Mouse (Mus musculus): ENCODE data around the gene S100a3. TPM values are rescaled to one million over a fixed set of nuclear protein-coding genes. Genes with fewer than 3 reads are reported as not detected.
A peak's percentile ranks its signal among the peaks of the same experiment; 100 is the strongest.

Gene S100a3
- polyA plus RNA-seq (2012; ENCODE audit: insufficient read depth, insufficient read length, low replicate concordance, missing spikeins), result not detected in 2 replicates

DNA sequence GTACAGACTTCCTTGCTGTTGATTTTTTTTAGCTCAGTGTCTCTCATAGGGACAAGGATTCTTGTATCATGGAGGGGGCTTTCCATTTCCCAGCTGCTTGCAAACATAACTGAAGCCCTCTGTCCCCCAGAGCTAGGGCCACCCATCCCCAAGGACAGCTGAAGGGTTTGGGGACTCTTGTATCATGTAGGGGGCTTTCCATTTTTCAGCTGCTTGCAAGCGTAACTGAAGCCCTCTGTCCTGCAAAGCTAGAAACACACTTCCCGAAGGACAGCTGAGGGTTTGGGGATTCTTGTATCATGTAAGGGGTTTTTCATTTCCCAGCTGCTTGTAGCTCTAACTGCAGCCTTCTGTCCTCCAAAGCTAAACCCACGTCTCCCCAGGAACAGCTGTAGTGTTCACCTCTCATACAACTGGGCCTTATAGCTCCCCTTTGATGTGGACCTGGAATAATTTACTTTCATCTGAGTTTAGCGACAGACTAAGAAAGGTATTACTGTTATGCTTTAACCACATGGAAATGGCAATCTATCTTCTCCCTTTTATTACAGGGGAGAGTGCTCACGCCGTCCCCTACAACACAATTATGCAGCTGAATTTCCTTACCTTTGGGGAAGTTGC lies at the start of gene S100a3:
Gene S100a3 (plus strand): TSS at position 571 of the 621 bp plus-strand sequence.
- Histone ChIP-seq H3K4me1 (ENCODE audit: control insufficient read depth, insufficient read depth, low read length) (no peaks in the 10 kb centered on the region), H3K4me3 (ENCODE audit: insufficient read depth, low read depth, low read length) (no peak within 1 kb of the TSS), H3K27ac (ENCODE audit: insufficient read depth, low read depth, low read length) (no peak within 1 kb of the TSS)
- WGBS, result 89% methylated on average over 6 of the region's 6 CpGs
- TF ChIP-seq POLR2A (IDR thresholded peaks at IDR 0.05; ENCODE audit: insufficient read depth, low read depth, low read length) (no peak), CTCF (IDR thresholded peaks at IDR 0.05; ENCODE audit: insufficient read depth, low read depth, low read length) (no peak)

DNA sequence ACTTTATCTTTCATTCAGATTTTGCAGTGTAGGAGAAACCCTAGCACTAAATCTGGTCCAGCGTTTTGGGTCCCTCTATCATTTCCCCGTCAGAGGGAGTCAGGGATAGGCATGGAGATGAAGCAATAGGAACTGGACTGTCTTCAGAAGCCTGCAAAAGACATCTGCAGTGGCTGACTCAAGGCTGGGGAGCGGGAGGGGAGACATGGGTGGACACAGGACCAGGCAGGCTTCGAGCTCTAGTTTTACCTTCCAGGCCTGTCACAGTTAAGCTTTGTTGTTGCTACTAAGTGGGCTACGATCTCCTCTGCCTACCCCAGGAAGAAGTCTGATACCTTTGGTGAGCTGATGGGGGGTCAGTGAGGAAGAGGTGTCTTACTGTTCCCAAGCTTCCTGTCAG lies 48.1 kb upstream of the S100a3 start:
- 93% methylated on average over 5 of the region's 5 CpGs for WGBS
- TF ChIP-seq CTCF (IDR thresholded peaks at IDR 0.05; ENCODE audit: insufficient read depth, low read depth, low read length) (no peak), POLR2A (IDR thresholded peaks at IDR 0.05; ENCODE audit: insufficient read depth, low read depth, low read length) (no peak)
- Histone ChIP-seq H3K4me1 (ENCODE audit: control insufficient read depth, insufficient read depth, low read length) (peaks cover 17% of the 10 kb centered on the region), H3K27ac (ENCODE audit: insufficient read depth, low read depth, low read length) (no peak overlapping the region), H3K4me3 (ENCODE audit: insufficient read depth, low read depth, low read length) (no peak overlapping the region)

DNA sequence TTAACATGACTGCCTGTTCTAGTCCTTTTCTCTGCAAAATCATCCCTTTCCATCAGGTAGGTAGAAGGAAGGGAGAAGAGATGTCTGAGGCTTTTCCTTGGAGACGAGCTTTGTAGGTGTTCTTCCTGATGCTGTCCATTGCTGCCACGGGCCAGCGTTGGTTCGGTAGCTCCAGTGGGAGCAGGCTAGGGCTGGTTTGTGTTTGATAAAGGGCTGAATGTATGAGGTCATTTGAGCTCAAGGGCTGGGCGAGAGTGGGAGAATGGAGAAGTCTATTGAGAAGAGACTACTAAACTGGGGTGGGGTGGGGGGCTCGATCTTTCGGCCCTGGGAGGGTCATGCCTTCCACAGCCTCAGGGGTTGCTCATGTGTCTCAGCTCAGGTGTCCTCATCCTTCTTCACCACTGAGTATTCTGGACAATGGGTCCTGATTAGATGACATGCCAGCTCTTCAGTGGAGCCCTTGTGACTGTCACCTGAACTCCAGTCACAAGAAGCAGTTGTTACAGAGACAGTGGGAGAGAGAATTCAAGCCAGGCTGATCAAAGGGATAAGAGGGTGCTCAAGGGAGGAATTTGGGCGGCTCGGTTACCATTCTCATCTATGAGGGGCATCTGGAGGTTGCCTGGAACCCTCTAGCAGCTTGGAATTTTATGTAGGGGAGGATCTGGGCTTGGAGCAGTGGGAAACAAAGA lies 47.3 kb upstream of the S100a3 start:
- H3K4me1 ChIP-seq (ENCODE audit: control insufficient read depth, insufficient read depth, low read length), result peaks cover 15% of the 10 kb centered on the region
- TF ChIP-seq POLR2A (IDR thresholded peaks at IDR 0.05; ENCODE audit: insufficient read depth, low read depth, low read length) (no peak), CTCF (IDR thresholded peaks at IDR 0.05; ENCODE audit: insufficient read depth, low read depth, low read length) (no peak)
- no peak overlapping the region for H3K4me3 ChIP-seq (ENCODE audit: insufficient read depth, low read depth, low read length)
- WGBS, result 84% methylated on average over 9 of the region's 9 CpGs
- no peak overlapping the region for H3K27ac ChIP-seq (ENCODE audit: insufficient read depth, low read depth, low read length)

DNA sequence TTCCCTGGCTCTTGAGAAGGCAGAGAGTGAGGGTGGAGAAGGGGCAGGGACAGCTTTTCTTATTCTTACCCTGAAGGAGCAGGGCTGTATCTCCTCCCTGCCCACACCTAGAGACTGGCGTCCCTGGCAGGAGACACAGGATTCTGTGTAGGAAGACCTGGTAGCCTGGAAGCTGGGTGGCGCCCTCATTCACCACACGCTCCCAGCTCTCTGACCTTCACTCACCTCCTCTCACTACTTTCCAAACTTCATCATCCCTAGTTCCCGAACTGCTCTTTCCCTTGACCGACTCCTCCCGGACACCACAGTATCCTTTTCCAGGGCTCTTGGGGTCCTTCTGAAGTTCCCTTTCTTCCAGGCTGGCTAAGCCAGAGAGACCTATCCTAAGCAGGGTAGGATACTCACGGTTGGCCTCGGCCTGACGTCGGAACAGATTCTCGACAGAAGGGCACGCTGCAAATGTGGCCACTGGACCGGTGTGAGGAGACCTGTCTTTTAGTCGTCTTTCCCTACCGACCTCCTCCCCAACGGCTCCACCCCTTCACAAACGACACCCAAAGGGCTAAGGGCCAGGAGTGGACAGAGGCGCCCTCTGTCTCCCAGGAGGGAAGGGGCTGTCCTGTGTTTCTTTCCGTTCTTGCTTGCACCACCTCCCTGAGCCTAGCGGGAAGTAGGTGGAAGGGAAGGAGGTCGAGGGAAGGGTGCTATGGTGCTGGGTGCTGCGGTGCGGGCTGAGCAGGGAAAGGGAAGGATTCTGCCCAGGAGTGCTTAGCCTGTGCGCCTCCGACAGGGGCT lies 46.4 kb upstream of the S100a3 start, which contains the start of the genes S100a1 and S100a13:
Gene S100a1 (minus strand): TSS at position 597 of the 795 bp plus-strand sequence.
Gene S100a13 (plus strand): TSS at position 640 of the 795 bp plus-strand sequence.
- H3K4me3 ChIP-seq (ENCODE audit: insufficient read depth, low read depth, low read length), result peak within 1 kb of the TSS; percentile 40
- H3K4me1 ChIP-seq (ENCODE audit: control insufficient read depth, insufficient read depth, low read length), result peaks cover 15% of the 10 kb centered on the region
- WGBS, result 11% methylated on average over 25 of the region's 25 CpGs
- H3K27ac ChIP-seq (ENCODE audit: insufficient read depth, low read depth, low read length), result peak within 1 kb of the TSS; percentile 36; the same call in 1 of the 2 replicates
- TF ChIP-seq POLR2A (IDR thresholded peaks at IDR 0.05; ENCODE audit: insufficient read depth, low read depth, low read length) (no peak), CTCF (IDR thresholded peaks at IDR 0.05; ENCODE audit: insufficient read depth, low read depth, low read length) (no peak)

DNA sequence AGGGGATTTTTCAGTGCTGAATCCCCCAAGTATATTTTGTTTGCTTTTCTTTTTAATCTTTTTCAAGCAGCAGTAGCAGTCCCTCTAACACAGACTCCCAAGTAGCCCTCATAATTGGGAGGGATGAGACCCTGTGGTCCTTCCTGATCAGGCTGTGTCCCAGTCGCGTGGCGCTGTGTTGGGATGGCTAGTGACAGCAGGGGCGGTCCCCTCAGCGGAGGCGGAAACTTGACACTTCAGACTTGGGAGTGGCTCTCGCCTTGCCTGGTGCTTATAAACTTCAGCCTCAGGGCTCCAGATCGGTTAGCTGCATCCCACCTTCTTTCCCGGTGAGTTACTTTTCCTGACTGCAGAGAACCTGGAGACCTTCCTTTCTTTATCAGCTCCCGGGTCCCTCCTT lies 45.7 kb upstream of the S100a3 start:
- WGBS, result 3% methylated on average over 10 of the region's 10 CpGs
- peak overlapping the region; percentile 36; the same call in 1 of the 2 replicates for H3K27ac ChIP-seq (ENCODE audit: insufficient read depth, low read depth, low read length)
- peaks cover 15% of the 10 kb centered on the region for H3K4me1 ChIP-seq (ENCODE audit: control insufficient read depth, insufficient read depth, low read length)
- peak overlapping the region; percentile 40 for H3K4me3 ChIP-seq (ENCODE audit: insufficient read depth, low read depth, low read length)
- TF ChIP-seq CTCF (IDR thresholded peaks at IDR 0.05; ENCODE audit: insufficient read depth, low read depth, low read length) (no peak), POLR2A (IDR thresholded peaks at IDR 0.05; ENCODE audit: insufficient read depth, low read depth, low read length) (no peak)

DNA sequence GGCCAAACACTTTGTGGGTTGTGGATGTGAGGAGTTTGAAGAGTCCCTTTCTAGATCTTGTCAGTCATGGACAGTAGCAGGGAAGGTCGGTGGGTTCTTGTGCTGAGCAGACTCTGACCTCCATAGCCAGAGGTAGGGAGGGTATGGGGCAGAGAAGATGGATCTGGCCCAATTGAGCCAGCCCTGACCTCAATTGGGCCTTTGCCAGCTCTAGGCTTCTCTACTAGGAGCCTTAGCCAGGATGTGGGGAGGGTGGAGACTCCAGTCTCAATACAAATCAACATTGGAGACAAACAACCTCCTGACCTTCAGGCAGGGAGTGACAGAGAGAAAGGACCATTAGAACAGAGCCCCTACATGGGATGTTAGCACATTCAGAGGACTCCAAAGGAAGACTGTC lies 45.1 kb upstream of the S100a3 start:
- Histone ChIP-seq H3K27ac (ENCODE audit: insufficient read depth, low read depth, low read length) (peak overlapping the region; percentile 36; the same call in 1 of the 2 replicates), H3K4me1 (ENCODE audit: control insufficient read depth, insufficient read depth, low read length) (peaks cover 15% of the 10 kb centered on the region), H3K4me3 (ENCODE audit: insufficient read depth, low read depth, low read length) (peak overlapping the region; percentile 40)
- 36% methylated on average over 1 of the region's 1 CpGs for WGBS
- TF ChIP-seq CTCF (IDR thresholded peaks at IDR 0.05; ENCODE audit: insufficient read depth, low read depth, low read length) (no peak), POLR2A (IDR thresholded peaks at IDR 0.05; ENCODE audit: insufficient read depth, low read depth, low read length) (no peak)

DNA sequence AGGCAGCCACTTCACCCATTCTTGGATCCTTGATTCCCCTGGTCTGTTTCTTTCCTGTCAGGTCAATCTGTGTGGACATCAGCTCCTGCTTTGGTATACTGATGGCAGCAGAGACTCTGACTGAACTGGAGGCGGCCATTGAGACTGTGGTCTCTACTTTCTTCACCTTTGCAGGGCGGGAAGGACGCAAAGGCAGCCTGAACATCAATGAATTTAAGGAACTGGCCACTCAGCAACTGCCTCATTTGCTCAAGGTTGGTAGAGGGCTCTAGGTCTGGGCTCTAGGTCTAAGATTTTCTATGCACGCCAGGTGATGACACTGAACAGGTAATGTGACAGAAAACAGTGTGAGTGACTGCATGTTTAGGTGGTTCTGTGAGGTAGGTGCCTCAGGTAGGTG lies 44.6 kb upstream of the S100a3 start:
- Histone ChIP-seq H3K27ac (ENCODE audit: insufficient read depth, low read depth, low read length) (no peak overlapping the region), H3K4me3 (ENCODE audit: insufficient read depth, low read depth, low read length) (no peak overlapping the region), H3K4me1 (ENCODE audit: control insufficient read depth, insufficient read depth, low read length) (peaks cover 15% of the 10 kb centered on the region)
- no peak for TF ChIP-seq CTCF (IDR thresholded peaks at IDR 0.05; ENCODE audit: insufficient read depth, low read depth, low read length)
- TF ChIP-seq POLR2A (IDR thresholded peaks at IDR 0.05; ENCODE audit: insufficient read depth, low read depth, low read length), result no peak
- 95% methylated on average over 4 of the region's 4 CpGs for whole genome bisulfite sequencing

DNA sequence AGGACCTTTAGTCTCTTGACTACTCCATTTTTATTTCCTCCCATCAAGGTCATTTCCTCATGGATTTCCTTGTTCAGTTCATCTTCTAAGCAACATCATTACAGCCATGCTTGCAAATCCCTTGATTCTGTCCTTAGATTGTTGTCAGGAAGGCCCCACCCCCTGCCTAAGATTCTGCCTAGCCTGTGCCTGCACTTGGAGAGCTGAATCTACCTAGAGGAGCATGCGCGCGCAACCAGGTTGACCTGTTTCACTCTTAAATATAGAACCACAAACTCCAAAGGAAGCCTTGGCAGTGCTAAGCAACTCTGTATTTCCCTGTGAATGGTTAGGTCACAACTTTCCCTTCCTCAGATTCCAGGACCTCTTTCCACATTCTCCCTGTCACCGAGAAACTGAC lies 42.7 kb upstream of the S100a3 start:
- no peak for TF ChIP-seq POLR2A (IDR thresholded peaks at IDR 0.05; ENCODE audit: insufficient read depth, low read depth, low read length)
- TF ChIP-seq CTCF (IDR thresholded peaks at IDR 0.05; ENCODE audit: insufficient read depth, low read depth, low read length), result no peak
- H3K4me3 ChIP-seq (ENCODE audit: insufficient read depth, low read depth, low read length), result no peak overlapping the region
- peaks cover 15% of the 10 kb centered on the region for H3K4me1 ChIP-seq (ENCODE audit: control insufficient read depth, insufficient read depth, low read length)
- no peak overlapping the region for H3K27ac ChIP-seq (ENCODE audit: insufficient read depth, low read depth, low read length)
- WGBS, result 80% methylated on average over 4 of the region's 4 CpGs
